13 mouse cellular contexts compared by ENCODE assay signal in genomic region chr15:12501924-12502548, GRCm38 (mm10).
DNase-seq lines count a peak whose midpoint lies in the region; ATAC-seq and TF ChIP-seq lines count a peak whose summit lies in the region.
"Had no signal": no experiment of that assay in that cellular context is flagged by ENCODE, and none has a peak within 500 bp of the region (broad histone marks: within the 10 kb centered on the region; RNA-seq: fewer than 3 reads in every experiment).

No protein-coding gene starts in this region.

- H3K36me3 ChIP-seq in heart, adult 2 months (ENCODE audit: control insufficient read depth, insufficient read depth, low read length), result peaks cover 2% of the 10 kb centered on the region; the same call in 1 of the 2 replicates
- no peaks in the 10 kb centered on the region for H3K36me3 ChIP-seq in midbrain, embryonic 16.5 days (ENCODE audit: control insufficient read depth, insufficient read depth, low read length)
- H3K36me3 ChIP-seq: hindbrain, embryonic 10.5 days had no signal

- peaks cover 52% of the 10 kb centered on the region for H3K4me1 ChIP-seq in brown adipose tissue, adult 24 weeks (ENCODE audit: control insufficient read depth, insufficient read depth, insufficient read length, low read length)
- H3K4me1 ChIP-seq in heart, adult 2 months (ENCODE audit: control insufficient read depth, insufficient read depth, low read length), result peaks cover 20% of the 10 kb centered on the region
- peaks cover 27% of the 10 kb centered on the region for H3K4me1 ChIP-seq in midbrain, embryonic 16.5 days (ENCODE audit: control insufficient read depth, insufficient read depth, low read length)

- no peaks in the 10 kb centered on the region for H3K27me3 ChIP-seq in heart, adult 2 months (ENCODE audit: control insufficient read depth, insufficient read depth, low read length)
- no peaks in the 10 kb centered on the region for H3K27me3 ChIP-seq in midbrain, embryonic 16.5 days (ENCODE audit: control insufficient read depth, insufficient read depth, low read depth, low read length)

- peaks cover 6% of the 10 kb centered on the region for H3K79me2 ChIP-seq in heart, adult 2 months (replicated peaks; ENCODE audit: control insufficient read depth, insufficient read depth, low read length)

- TF ChIP-seq CTCF in heart, adult 2 months (IDR thresholded peaks at IDR 0.05), result no peak

- no peak for TF ChIP-seq POLR2A in heart, adult 2 months (IDR thresholded peaks at IDR 0.05; ENCODE audit: insufficient read depth, low read depth, low read length)

- H3K9ac ChIP-seq in heart, adult 2 months (ENCODE audit: low read depth, low read length), result no peak overlapping the region
- no peak overlapping the region for H3K9ac ChIP-seq in midbrain, embryonic 16.5 days (ENCODE audit: low read depth, low read length)

- peak overlapping the region; percentile 56; the same call in 1 of the 2 replicates for H3K27ac ChIP-seq in brown adipose tissue, adult 24 weeks (replicated peaks; ENCODE audit: low read depth, low read length)
- H3K27ac ChIP-seq in heart, adult 2 months, result no peak overlapping the region; the same call in 1 of the 2 replicates
- H3K27ac ChIP-seq in midbrain, embryonic 16.5 days (ENCODE audit: low read length), result no peak overlapping the region

- intact Hi-C loops in heart, adult 2 months (cut with DNase I), result loop anchor here (5.0 kb wide), 2 partner anchors 45 to 75 kb away; no protein-coding TSS in a partner anchor
- intact Hi-C loops in left cerebral cortex, postnatal 36 days (cut with DNase I), result no loop called here

- TF ChIP-seq EP300 in heart, adult 2 months (IDR thresholded peaks at IDR 0.05; ENCODE audit: insufficient read depth, low read depth, low read length), result no peak

- 27% methylated on average over 13 of the region's 13 CpGs for WGBS in heart, adult 2 months
- WGBS in midbrain, embryonic 16.5 days, result 29% methylated on average over 13 of the region's 13 CpGs

- ATAC-seq in midbrain, embryonic 16.5 days, result peak; percentile 59
- ATAC-seq: intestine, postnatal 0 days had no signal

- H3K4me3 ChIP-seq in brown adipose tissue, adult 24 weeks (ENCODE audit: insufficient read depth, low read depth, low read length), result no peak overlapping the region
- H3K4me3 ChIP-seq in heart, adult 2 months, result no peak overlapping the region
- no peak overlapping the region for H3K4me3 ChIP-seq in midbrain, embryonic 16.5 days (ENCODE audit: low read depth, low read length)
- H3K4me3 ChIP-seq: hindbrain, embryonic 10.5 days had no signal

- H3K4me2 ChIP-seq in midbrain, embryonic 16.5 days (ENCODE audit: low read length), result no peak overlapping the region

- DNase-seq in heart, adult 2 months, result peak; percentile 34 to 39
- DNase-seq in heart, postnatal 4 days, result peak; percentile 37
- no peak for DNase-seq in thymus, postnatal 0 days (ENCODE audit: low spot score)
- no peak for DNase-seq in left cerebral cortex, postnatal 36 days (ENCODE audit: low spot score in 2 of 2)
- no peak for DNase-seq in adrenal gland, adult 2 months
- DNase-seq: cerebellum, postnatal 36 days; kidney, postnatal 36 days; lung, postnatal 10 days; right cerebral cortex, postnatal 14 days had no signal

- H3K9me3 ChIP-seq in midbrain, embryonic 16.5 days (replicated peaks; ENCODE audit: control insufficient read depth, low read length, poor library complexity, severe bottlenecking), result no peaks in the 10 kb centered on the region
- H3K9me3 ChIP-seq: hindbrain, embryonic 10.5 days had no signal

Comparison
In these comparisons a context has a peak if more than half of its experiments do, and no peak if none do; other contexts are left out.
1. DNase-seq: peak in heart, adult 2 months (2 of 2) and heart, postnatal 4 days (single experiment); none in thymus, postnatal 0 days (single experiment), left cerebral cortex, postnatal 36 days (0 of 2) and adrenal gland, adult 2 months (single experiment).